Mouse (Mus musculus): ENCODE data around the gene Gns. TPM values are rescaled to one million over a fixed set of nuclear protein-coding genes. Genes with fewer than 3 reads are reported as not detected.

Gns gene
- polyA plus RNA-seq, 1 experiment from 2014 or later, result 68.6 TPM

- no peak overlapping the region for H3K4me2 ChIP-seq (replicated peaks; ENCODE audit: low read depth)
Measured at GRCm38 (mm10) chr10:121363201-121363600, 1.7 kb upstream of the Gns start.

GRCm38 (mm10) chr10:121364306-121364705, 584 bp upstream of the Gns start:
- Histone ChIP-seq H3K9ac (ENCODE audit: low read depth, low read length) (0 out of 2 replicates have a peak overlapping the region, but pooled peaks have one; percentile 88), H3K36me3 (ENCODE audit: control insufficient read depth, insufficient read depth) (no peaks in the 10 kb centered on the region), H3K4me3 (ENCODE audit: low read depth, low read length) (peak overlapping the region; percentile 85), H3K9me3 (ENCODE audit: control insufficient read depth) (no peaks in the 10 kb centered on the region), H3K27ac (ENCODE audit: low read depth, low read length) (peak overlapping the region; percentile 94), H3K27me3 (replicated peaks; ENCODE audit: control insufficient read depth, insufficient read depth, low read length) (no peaks in the 10 kb centered on the region), H3K4me2 (replicated peaks; ENCODE audit: low read depth) (peak overlapping the region; percentile 93), H3K4me1 (replicated peaks; ENCODE audit: control insufficient read depth, insufficient read depth, low read length) (no peaks in the 10 kb centered on the region)
- WGBS, result 25% methylated on average over 15 of the region's 15 CpGs
- no peak for ATAC-seq
- no peak for TF ChIP-seq CTCF (IDR thresholded peaks at IDR 0.05; ENCODE audit: low read depth)

More at GRCm38 (mm10) chr10:121363201-121363600, 1.7 kb upstream of the Gns start:
- Histone ChIP-seq H3K9me3 (ENCODE audit: control insufficient read depth) (no peaks in the 10 kb centered on the region), H3K9ac (ENCODE audit: low read depth, low read length) (no peak overlapping the region), H3K27ac (ENCODE audit: low read depth, low read length) (no peak overlapping the region), H3K4me3 (ENCODE audit: low read depth, low read length) (no peak overlapping the region), H3K4me1 (replicated peaks; ENCODE audit: control insufficient read depth, insufficient read depth, low read length) (no peaks in the 10 kb centered on the region), H3K27me3 (replicated peaks; ENCODE audit: control insufficient read depth, insufficient read depth, low read length) (no peaks in the 10 kb centered on the region), H3K36me3 (ENCODE audit: control insufficient read depth, insufficient read depth) (no peaks in the 10 kb centered on the region)
- 80% methylated on average over 8 of the region's 8 CpGs for WGBS
- no peak for ATAC-seq
- TF ChIP-seq CTCF (IDR thresholded peaks at IDR 0.05; ENCODE audit: low read depth), result no peak

- H3K9ac ChIP-seq (ENCODE audit: low read depth, low read length), result peak overlapping the region; percentile 88
- H3K27ac ChIP-seq (ENCODE audit: low read depth, low read length), result peak overlapping the region; percentile 94; the same call in 1 of the 2 replicates
- no peaks in the 10 kb centered on the region for H3K4me1 ChIP-seq (replicated peaks; ENCODE audit: control insufficient read depth, insufficient read depth, low read length)
- peak overlapping the region; percentile 85 for H3K4me3 ChIP-seq (ENCODE audit: low read depth, low read length)
- ATAC-seq, result no peak
- H3K27me3 ChIP-seq (replicated peaks; ENCODE audit: control insufficient read depth, insufficient read depth, low read length), result no peaks in the 10 kb centered on the region
- TF ChIP-seq CTCF (IDR thresholded peaks at IDR 0.05; ENCODE audit: low read depth), result no peak
- H3K9me3 ChIP-seq (ENCODE audit: control insufficient read depth), result no peaks in the 10 kb centered on the region
- WGBS, result 9% methylated on average over 9 of the region's 9 CpGs
- peaks cover 6% of the 10 kb centered on the region for H3K36me3 ChIP-seq (ENCODE audit: control insufficient read depth, insufficient read depth)
- peak overlapping the region; percentile 93 for H3K4me2 ChIP-seq (replicated peaks; ENCODE audit: low read depth)
Measured at GRCm38 (mm10) chr10:121365781-121366272, 937 bp downstream of the Gns start.

- Histone ChIP-seq H3K4me2 (replicated peaks; ENCODE audit: low read depth) (0 out of 2 replicates have a peak overlapping the region, but pooled peaks have one; percentile 14), H3K36me3 (ENCODE audit: control insufficient read depth, insufficient read depth) (peaks cover 14% of the 10 kb centered on the region), H3K4me3 (ENCODE audit: low read depth, low read length) (no peak overlapping the region), H3K27me3 (replicated peaks; ENCODE audit: control insufficient read depth, insufficient read depth, low read length) (no peaks in the 10 kb centered on the region), H3K9ac (ENCODE audit: low read depth, low read length) (no peak overlapping the region), H3K4me1 (replicated peaks; ENCODE audit: control insufficient read depth, insufficient read depth, low read length) (no peaks in the 10 kb centered on the region), H3K9me3 (ENCODE audit: control insufficient read depth) (no peaks in the 10 kb centered on the region), H3K27ac (ENCODE audit: low read depth, low read length) (no peak overlapping the region)
- no peak for TF ChIP-seq CTCF (IDR thresholded peaks at IDR 0.05; ENCODE audit: low read depth)
- no peak for ATAC-seq
- WGBS, result 84% methylated on average over 13 of the region's 13 CpGs
Measured at GRCm38 (mm10) chr10:121367271-121367670, 2.4 kb downstream of the Gns start.

GRCm38 (mm10) chr10:121367780-121368179, 2.9 kb downstream of the Gns start:
- peaks cover 14% of the 10 kb centered on the region for H3K36me3 ChIP-seq (ENCODE audit: control insufficient read depth, insufficient read depth)
- H3K4me1 ChIP-seq (replicated peaks; ENCODE audit: control insufficient read depth, insufficient read depth, low read length), result no peaks in the 10 kb centered on the region
- H3K9me3 ChIP-seq (ENCODE audit: control insufficient read depth), result no peaks in the 10 kb centered on the region
- no peak overlapping the region for H3K4me3 ChIP-seq (ENCODE audit: low read depth, low read length)
- H3K27ac ChIP-seq (ENCODE audit: low read depth, low read length), result no peak overlapping the region
- WGBS, result 85% methylated on average over 9 of the region's 9 CpGs
- no peaks in the 10 kb centered on the region for H3K27me3 ChIP-seq (replicated peaks; ENCODE audit: control insufficient read depth, insufficient read depth, low read length)
- no peak for TF ChIP-seq CTCF (IDR thresholded peaks at IDR 0.05; ENCODE audit: low read depth)
- no peak overlapping the region for H3K9ac ChIP-seq (ENCODE audit: low read depth, low read length)
- ATAC-seq, result no peak
- H3K4me2 ChIP-seq (replicated peaks; ENCODE audit: low read depth), result no peak overlapping the region

- Histone ChIP-seq H3K9me3 (ENCODE audit: control insufficient read depth) (no peaks in the 10 kb centered on the region), H3K27me3 (replicated peaks; ENCODE audit: control insufficient read depth, insufficient read depth, low read length) (no peaks in the 10 kb centered on the region), H3K36me3 (ENCODE audit: control insufficient read depth, insufficient read depth) (peaks cover 23% of the 10 kb centered on the region), H3K4me2 (replicated peaks; ENCODE audit: low read depth) (no peak overlapping the region), H3K27ac (ENCODE audit: low read depth, low read length) (peak overlapping the region; percentile 46; the same call in 1 of the 2 replicates), H3K9ac (ENCODE audit: low read depth, low read length) (no peak overlapping the region), H3K4me1 (replicated peaks; ENCODE audit: control insufficient read depth, insufficient read depth, low read length) (no peaks in the 10 kb centered on the region), H3K4me3 (ENCODE audit: low read depth, low read length) (no peak overlapping the region)
- peak; percentile 17; the same call in 1 of the 2 replicates for ATAC-seq
- TF ChIP-seq CTCF (IDR thresholded peaks at IDR 0.05; ENCODE audit: low read depth), result no peak
- WGBS, result 66% methylated on average over 18 of the region's 18 CpGs
Measured at GRCm38 (mm10) chr10:121368783-121369465, 4.0 kb downstream of the Gns start.

Measured in intestine, postnatal 0 days (tissue).